Mouse (Mus musculus) liver, embryonic 16.5 days (tissue): ENCODE results near the gene Grin2b. TPM values are rescaled to one million over a fixed set of nuclear protein-coding genes. Genes with fewer than 3 reads are reported as not detected.

Experiments
- ATAC-seq: fragments of 200-750 bp; cut with Nextera tagmentation; 2 replicates; pipeline ENCODE4 v1.8.0; 2017; ENCODE audit warnings: low read depth, mild to moderate bottlenecking, moderate number of reproducible peaks, moderate library complexity
- H3K27ac ChIP-seq: fragments of 300-500 bp; sonication (generic); 2 replicates; pipeline ENCODE4 v1.5.1; 2014; ENCODE audit warnings: mild to moderate bottlenecking, low read length
- H3K27me3 ChIP-seq: fragments of 300-500 bp; sonication (generic); 2 replicates; pipeline ENCODE4 v1.6.1; 2014; ENCODE audit warnings: low read depth, low read length, mixed read lengths; ENCODE audit not compliant: control insufficient read depth, insufficient read depth
- H3K36me3 ChIP-seq: fragments of 300-500 bp; sonication (generic); 2 replicates; pipeline ENCODE4 v1.6.1; 2014; ENCODE audit warnings: mild to moderate bottlenecking; ENCODE audit not compliant: control insufficient read depth, insufficient read depth
- H3K4me1 ChIP-seq: fragments of 300-500 bp; sonication (generic); 2 replicates; pipeline ENCODE4 v1.6.1; 2014; ENCODE audit warnings: low read depth, low read length, mixed read lengths; ENCODE audit not compliant: control insufficient read depth
- H3K4me2 ChIP-seq: fragments of 300-500 bp; sonication (generic); 2 replicates; pipeline ENCODE4 v1.6.1; 2014; ENCODE audit warnings: low read depth, low read length, mixed read lengths
- H3K4me3 ChIP-seq: fragments of 300-500 bp; sonication (generic); 2 replicates; pipeline ENCODE4 v1.5.1; 2014; ENCODE audit warnings: low read depth, mild to moderate bottlenecking, low read length
- H3K9ac ChIP-seq: fragments of 300-500 bp; sonication (generic); 2 replicates; pipeline ENCODE4 v1.6.1; 2014; ENCODE audit warnings: low read depth, low read length
- H3K9me3 ChIP-seq: fragments of 300-500 bp; sonication (generic); replicated peaks from 2 replicates; pipeline ENCODE4 v1.6.1; 2016; ENCODE audit warnings: low read length; ENCODE audit not compliant: control insufficient read depth
- WGBS: fragments of 180-500 bp; shearing (Covaris S2); extraction: QIAGEN DNeasy Blood & Tissue Kit; methylation state at CpG from one replicate; pipeline ENCODE4 v1.1.7; 2014; ENCODE audit not compliant: insufficient replicate concordance; 5-methylcytosine and 5-hydroxymethylcytosine counted together
- polyA plus RNA-seq: library from polyadenylated mRNA; unstranded; fragments of >200 nt; fragmentation: Nextera tagmentation; extraction: Ambion mirVana; gene quantifications from 2 replicates; pipeline ENCODE4 v1.2.1, GENCODE M21; 2015

Grin2b gene
- polyA plus RNA-seq, 1 experiment from 2014 or later = not detected

DNA sequence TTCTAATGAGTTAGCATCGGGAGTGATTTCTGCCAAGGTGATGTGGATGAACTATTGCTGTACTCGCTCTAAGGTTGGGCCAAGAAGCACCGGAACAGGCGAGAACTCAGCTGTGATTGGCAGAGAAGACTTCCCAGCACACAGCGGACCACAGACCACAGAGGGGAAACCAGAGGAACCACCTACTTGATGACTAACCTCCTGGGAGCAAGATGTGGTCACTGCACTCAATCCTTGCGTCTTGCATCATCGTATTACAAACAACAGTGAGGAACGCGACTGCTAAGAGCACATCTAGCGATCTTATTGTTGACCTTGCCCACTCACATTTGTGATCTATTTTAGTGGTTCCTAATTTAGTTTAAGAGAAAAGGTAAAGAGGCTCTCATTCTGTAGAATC is 213.7 kb downstream of the Grin2b start:
- no peaks in the 10 kb centered on the region for H3K36me3 ChIP-seq
- H3K27ac ChIP-seq = no peak overlapping the region
- no peak overlapping the region for H3K4me2 ChIP-seq
- H3K27me3 ChIP-seq = no peaks in the 10 kb centered on the region
- H3K4me1 ChIP-seq = no peaks in the 10 kb centered on the region
- H3K9me3 ChIP-seq = no peaks in the 10 kb centered on the region
- H3K9ac ChIP-seq = no peak overlapping the region
- WGBS = 42% methylated on average over 10 of the region's 10 CpGs
- no peak for ATAC-seq
- no peak overlapping the region for H3K4me3 ChIP-seq

DNA sequence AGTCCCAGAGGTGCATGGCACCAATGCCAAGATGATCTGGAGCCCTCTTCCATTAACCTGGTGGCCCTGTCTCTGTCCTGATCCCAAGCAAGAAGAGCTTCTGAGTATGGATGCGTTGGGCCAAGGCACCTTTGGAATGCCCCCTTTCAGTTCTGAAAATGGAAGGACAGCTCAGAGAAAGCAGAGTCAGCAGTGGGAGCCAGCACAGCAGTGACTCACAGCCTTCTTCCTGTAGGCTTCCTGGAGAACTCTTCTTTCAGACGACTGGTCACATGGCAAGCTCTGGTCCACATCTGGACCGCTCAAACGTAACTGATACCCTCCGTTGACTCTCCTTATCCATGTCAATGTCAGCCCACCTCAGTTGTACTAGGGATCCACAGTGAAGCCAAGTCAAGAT is 221.6 kb downstream of the Grin2b start:
- Histone ChIP-seq H3K4me1 (no peaks in the 10 kb centered on the region), H3K9me3 (no peaks in the 10 kb centered on the region), H3K4me3 (no peak overlapping the region), H3K27me3 (no peaks in the 10 kb centered on the region), H3K9ac (no peak overlapping the region), H3K4me2 (no peak overlapping the region), H3K27ac (no peak overlapping the region), H3K36me3 (no peaks in the 10 kb centered on the region)
- ATAC-seq = no peak
- WGBS = 57% methylated on average over 5 of the region's 5 CpGs

DNA sequence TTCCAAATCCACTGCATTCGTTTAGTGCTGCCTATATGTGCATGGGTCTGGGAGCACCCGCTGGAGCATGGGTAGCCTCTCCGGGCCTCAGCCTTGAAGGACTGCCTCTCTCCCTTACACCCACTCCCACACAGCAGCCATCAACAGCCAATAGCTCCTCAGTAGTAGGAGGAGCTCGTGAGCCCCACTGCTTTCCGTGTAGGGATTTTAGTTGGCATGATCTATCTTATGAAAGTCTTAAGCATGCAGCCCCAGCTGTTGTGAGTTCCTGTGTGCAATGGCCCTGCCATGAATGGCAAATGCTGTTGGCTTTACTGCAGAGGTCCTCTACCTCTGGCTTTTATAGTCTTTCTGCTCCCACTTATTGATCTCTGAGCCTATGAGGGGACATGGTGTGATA is 227.8 kb downstream of the Grin2b start:
- Histone ChIP-seq H3K4me3 (no peak overlapping the region), H3K4me1 (no peaks in the 10 kb centered on the region), H3K4me2 (no peak overlapping the region), H3K27me3 (no peaks in the 10 kb centered on the region), H3K27ac (no peak overlapping the region), H3K36me3 (no peaks in the 10 kb centered on the region), H3K9me3 (no peaks in the 10 kb centered on the region), H3K9ac (no peak overlapping the region)
- WGBS = 54% methylated on average over 5 of the region's 5 CpGs
- no peak for ATAC-seq

DNA sequence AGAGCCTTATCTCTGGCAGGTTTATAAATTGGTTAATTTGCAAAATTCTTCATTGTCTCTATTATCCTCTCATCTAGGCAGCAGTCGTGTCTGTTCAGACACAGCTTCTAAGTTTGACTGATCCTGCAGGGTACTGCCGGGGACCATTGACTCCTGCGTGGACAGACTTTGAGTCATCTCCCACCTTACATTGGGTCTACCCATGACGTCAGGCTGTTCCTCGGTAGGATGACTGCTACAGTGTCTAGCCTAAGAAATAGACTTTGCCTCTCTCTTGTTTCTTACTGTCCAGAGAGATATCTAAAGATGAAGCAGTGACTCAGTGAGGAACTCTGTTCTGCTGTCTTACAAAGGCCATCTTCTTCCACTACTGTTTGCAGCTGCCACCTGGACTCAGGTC is 229.0 kb downstream of the Grin2b start:
- Histone ChIP-seq H3K36me3 (no peaks in the 10 kb centered on the region), H3K9me3 (no peaks in the 10 kb centered on the region), H3K4me2 (no peak overlapping the region), H3K27ac (no peak overlapping the region), H3K4me1 (no peaks in the 10 kb centered on the region), H3K4me3 (no peak overlapping the region), H3K27me3 (no peaks in the 10 kb centered on the region), H3K9ac (no peak overlapping the region)
- no peak for ATAC-seq
- 69% methylated on average over 5 of the region's 5 CpGs for WGBS

DNA sequence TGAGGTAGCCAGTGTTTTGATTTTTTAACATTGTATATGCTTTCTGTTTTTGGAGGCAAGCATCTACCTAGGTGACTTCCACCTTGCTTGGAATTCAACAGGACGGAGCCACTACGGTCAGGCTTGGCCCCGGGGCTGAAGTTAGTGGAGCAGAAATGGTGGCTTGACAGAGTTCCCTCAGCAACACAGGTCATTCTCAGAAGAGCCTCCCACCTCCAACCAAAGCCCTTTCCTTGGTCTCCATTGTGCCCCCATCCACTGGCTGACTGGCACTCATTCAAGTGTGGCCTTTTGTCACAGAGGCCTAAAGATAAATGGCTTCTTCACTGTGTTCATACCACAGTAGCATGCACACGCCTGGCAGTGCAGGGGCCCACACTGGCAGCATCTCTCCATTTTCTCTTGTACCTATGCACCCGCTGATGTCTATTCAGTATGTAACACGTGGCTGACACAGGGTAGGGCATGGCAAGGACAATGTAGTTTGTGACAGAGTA is 230.1 kb downstream of the Grin2b start:
- Histone ChIP-seq H3K4me2 (no peak overlapping the region), H3K36me3 (no peaks in the 10 kb centered on the region), H3K27ac (no peak overlapping the region), H3K9ac (no peak overlapping the region), H3K27me3 (no peaks in the 10 kb centered on the region), H3K4me1 (no peaks in the 10 kb centered on the region), H3K4me3 (no peak overlapping the region), H3K9me3 (no peaks in the 10 kb centered on the region)
- 63% methylated on average over 6 of the region's 6 CpGs for WGBS
- no peak for ATAC-seq

DNA sequence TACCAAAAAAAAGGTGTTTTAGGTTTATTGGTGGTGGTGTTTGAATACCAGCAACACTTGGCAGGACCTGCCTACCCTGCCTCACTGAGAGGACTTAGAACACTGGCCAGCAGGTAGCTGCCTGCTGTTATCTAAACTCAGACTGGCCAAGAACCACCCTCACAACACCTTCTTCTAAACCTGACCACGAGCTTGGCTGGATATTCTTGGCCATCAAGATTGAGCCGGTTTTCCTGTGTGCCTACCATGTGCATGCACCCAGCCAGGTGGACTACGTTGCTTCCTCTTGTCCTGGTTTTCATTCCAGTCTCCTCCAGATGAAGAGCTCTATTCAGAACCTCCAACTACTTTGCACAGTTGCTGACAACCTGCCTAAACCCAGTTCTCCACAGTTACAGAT is 240.4 kb downstream of the Grin2b start:
- no peak for ATAC-seq
- Histone ChIP-seq H3K36me3 (no peaks in the 10 kb centered on the region), H3K4me2 (no peak overlapping the region), H3K4me1 (no peaks in the 10 kb centered on the region), H3K27me3 (no peaks in the 10 kb centered on the region), H3K9ac (no peak overlapping the region), H3K4me3 (no peak overlapping the region), H3K9me3 (no peaks in the 10 kb centered on the region), H3K27ac (no peak overlapping the region)
- WGBS = 48% methylated on average over 3 of the region's 3 CpGs

DNA sequence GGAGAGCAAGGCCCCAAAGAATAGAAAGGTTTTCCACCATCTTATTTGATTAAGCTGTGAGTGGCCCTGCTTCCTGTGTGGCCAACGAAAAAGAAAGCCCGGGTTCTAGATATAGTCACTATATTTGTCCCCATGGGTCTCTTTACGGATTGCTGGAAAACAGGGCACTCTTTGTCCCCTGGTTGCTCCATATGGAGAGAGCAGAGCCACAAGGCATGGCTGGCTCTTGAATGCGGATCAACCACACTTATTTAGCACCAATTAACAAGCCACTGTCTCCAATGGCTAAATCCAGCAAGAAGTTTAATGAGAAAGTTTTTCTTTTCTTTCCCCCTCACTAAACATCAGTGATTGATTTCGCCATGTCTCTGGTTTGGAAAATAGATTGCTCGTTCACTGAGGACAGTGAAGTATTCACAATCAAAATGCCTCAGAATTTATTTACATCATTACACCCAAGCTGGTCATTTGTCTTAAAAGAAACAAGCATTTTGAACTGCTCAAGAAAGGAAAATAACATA is 240.9 kb downstream of the Grin2b start:
- H3K9ac ChIP-seq = no peak overlapping the region
- no peak overlapping the region for H3K4me2 ChIP-seq
- no peaks in the 10 kb centered on the region for H3K4me1 ChIP-seq
- 47% methylated on average over 6 of the region's 6 CpGs for WGBS
- no peak for ATAC-seq
- H3K27me3 ChIP-seq = no peaks in the 10 kb centered on the region
- H3K9me3 ChIP-seq = no peaks in the 10 kb centered on the region
- H3K4me3 ChIP-seq = no peak overlapping the region
- no peak overlapping the region for H3K27ac ChIP-seq
- no peaks in the 10 kb centered on the region for H3K36me3 ChIP-seq

DNA sequence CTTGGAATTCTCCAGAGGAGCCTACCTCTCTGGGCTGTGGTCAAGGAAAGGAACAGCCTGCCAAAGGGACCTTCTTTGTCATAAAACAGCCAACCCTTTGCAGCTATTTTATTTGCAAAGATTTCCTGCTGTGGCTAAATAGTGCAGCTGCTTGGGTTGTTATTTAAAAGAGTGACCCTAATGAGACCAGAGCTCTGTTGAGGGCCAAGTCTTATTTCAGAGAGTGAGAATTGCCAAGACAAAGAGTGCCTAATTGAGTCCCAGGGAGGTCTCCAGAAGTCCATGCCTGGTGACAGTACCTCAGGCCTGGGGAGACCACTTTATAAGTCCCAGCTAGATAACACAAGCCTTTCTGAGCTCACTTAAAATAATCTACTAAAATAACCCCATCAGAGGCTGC is 255.6 kb downstream of the Grin2b start:
- H3K4me1 ChIP-seq = no peaks in the 10 kb centered on the region
- H3K4me2 ChIP-seq = no peak overlapping the region
- H3K27ac ChIP-seq = no peak overlapping the region
- H3K27me3 ChIP-seq = no peaks in the 10 kb centered on the region
- H3K4me3 ChIP-seq = no peak overlapping the region
- no peaks in the 10 kb centered on the region for H3K36me3 ChIP-seq
- H3K9me3 ChIP-seq = no peaks in the 10 kb centered on the region
- no peak for ATAC-seq
- no peak overlapping the region for H3K9ac ChIP-seq

DNA sequence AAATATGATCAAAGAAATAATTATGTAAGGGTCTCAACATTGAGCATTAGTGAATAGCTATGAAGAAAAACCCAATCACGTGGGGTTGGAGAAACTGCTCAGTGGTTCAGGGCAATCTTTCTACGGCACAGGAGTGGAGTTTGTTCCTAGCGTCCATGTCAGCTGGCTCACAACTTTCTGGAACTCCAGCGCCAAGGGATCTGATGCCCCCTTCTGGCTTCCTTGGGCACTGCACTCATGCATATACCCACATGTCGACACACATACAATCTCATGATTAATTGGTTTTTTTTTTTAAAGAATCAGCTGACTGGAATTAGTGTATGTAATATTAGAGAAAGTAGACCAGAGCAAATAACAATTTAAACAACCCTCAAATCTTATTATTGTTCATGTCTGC is 258.7 kb downstream of the Grin2b start:
- ATAC-seq = no peak

More for the DNA sequence above, 258.7 kb downstream of the Grin2b start:
- Histone ChIP-seq H3K36me3 (no peaks in the 10 kb centered on the region), H3K4me1 (no peaks in the 10 kb centered on the region), H3K9ac (no peak overlapping the region), H3K4me2 (no peak overlapping the region), H3K27ac (no peak overlapping the region), H3K9me3 (no peaks in the 10 kb centered on the region), H3K27me3 (no peaks in the 10 kb centered on the region), H3K4me3 (no peak overlapping the region)
- WGBS = 68% methylated on average over 5 of the region's 5 CpGs
